Mouse (Mus musculus): Measurements from ENCODE around the gene Ola1.

- no peak for TF ChIP-seq CTCF (IDR thresholded peaks at IDR 0.05; ENCODE audit: low read depth, low read length)
- no peak for TF ChIP-seq GATA1 (IDR thresholded peaks at IDR 0.05; ENCODE audit: borderline replicate concordance, low read length)
Measured at GRCm38 (mm10) chr2:73047061-73047741, 171.5 kb downstream of the Ola1 start.
